Mouse (Mus musculus) limb, embryonic 14.5 days (tissue): ENCODE measurements around the gene Gss. TPM values are rescaled to one million over a fixed set of nuclear protein-coding genes. Genes with fewer than 3 reads are reported as not detected.

ENCODE experiments used
- ATAC-seq: fragments of 200-750 bp; cut with Nextera tagmentation; 2 replicates; pipeline ENCODE4 v1.8.0; 2017; ENCODE audit warnings: low read depth, moderate number of reproducible peaks, moderate TSS enrichment; ENCODE audit not compliant: low FRiP score
- DNase-seq: peaks from one replicate; pipeline ENCODE4 v3.0.0-alpha.2; 2015; ENCODE audit warnings: low spot score
- H3K27ac ChIP-seq: fragments of 300-500 bp; sonication (generic); replicated peaks from 2 replicates; pipeline ENCODE4 v1.5.1; 2014; ENCODE audit warnings: low read depth, mild to moderate bottlenecking, low read length, moderate library complexity, mixed read lengths
- H3K27me3 ChIP-seq: fragments of 300-500 bp; sonication (generic); 2 replicates; pipeline ENCODE4 v1.6.1; 2014; ENCODE audit warnings: low read length, mixed read lengths; ENCODE audit not compliant: control insufficient read depth, insufficient read depth
- H3K36me3 ChIP-seq: fragments of 300-500 bp; sonication (generic); 2 replicates; pipeline ENCODE4 v1.6.1; 2014; ENCODE audit warnings: mild to moderate bottlenecking, low read length, moderate library complexity, mixed read lengths; ENCODE audit not compliant: control insufficient read depth, insufficient read depth
- H3K4me1 ChIP-seq: fragments of 300-500 bp; sonication (generic); 2 replicates; pipeline ENCODE4 v1.6.1; 2014; ENCODE audit warnings: antibody characterized with exemption, low read length, mixed read lengths; ENCODE audit not compliant: control insufficient read depth, insufficient read depth
- H3K4me2 ChIP-seq: fragments of 300-500 bp; sonication (generic); replicated peaks from 2 replicates; pipeline ENCODE4 v1.6.1; 2014; ENCODE audit warnings: low read depth, mild to moderate bottlenecking, low read length, moderate library complexity; ENCODE audit not compliant: severe bottlenecking
- H3K4me3 ChIP-seq: fragments of 300-500 bp; sonication (generic); replicated peaks from 2 replicates; pipeline ENCODE4 v1.5.1; 2014; ENCODE audit warnings: low read length
- H3K9ac ChIP-seq: fragments of 300-500 bp; sonication (generic); 2 replicates; pipeline ENCODE4 v1.6.1; 2014; ENCODE audit warnings: mild to moderate bottlenecking, low read depth, low read length, moderate library complexity; ENCODE audit not compliant: severe bottlenecking
- H3K9me3 ChIP-seq: fragments of 300-500 bp; sonication (generic); 2 replicates; pipeline ENCODE4 v1.6.1; 2016; ENCODE audit warnings: low read length; ENCODE audit not compliant: control insufficient read depth
- POLR2A ChIP-seq: fragments of 200-500 bp; IDR thresholded peaks from 2 replicates; pipeline ENCODE4 v1.8.0; 2012; ENCODE audit warnings: inconsistent platforms, mild to moderate bottlenecking, moderate library complexity, borderline replicate concordance; ENCODE audit not compliant: insufficient read depth, insufficient read length; ENCODE audit errors: extremely low read depth
- WGBS: fragments of 180-500 bp; shearing (Covaris S2); extraction: QIAGEN DNeasy Blood & Tissue Kit; methylation state at CpG from one replicate; pipeline ENCODE4 v1.1.7; 2014; 5-methylcytosine and 5-hydroxymethylcytosine counted together
- polyA plus RNA-seq, 2 experiments: library from polyadenylated mRNA; depleted of rRNA in 1 of 2; stranded (reverse) in 1 of 2; unstranded in 1 of 2; fragments of >200 nt; fragmentation: Nextera tagmentation in 1 of 2; extraction: Ambion mirVana in 1 of 2; gene quantifications; 2 replicates each; pipeline versions ENCODE4 v1.2.1 to v1.2.3; 2012 to 2014

Gss gene
- polyA plus RNA-seq, 2 experiments: 16.3 to 24.9 TPM

GRCm38 (mm10) chr2:155630590-155631416 lies 38.2 kb upstream of the Gss start:
- WGBS: 21% methylated on average over 41 of the region's 43 CpGs

GRCm38 (mm10) chr2:155630153-155630552 lies 37.5 kb upstream of the Gss start:
- Histone ChIP-seq H3K27ac (no peak overlapping the region), H3K36me3 (peaks cover 52% of the 10 kb centered on the region), H3K9ac (no peak overlapping the region), H3K4me3 (no peak overlapping the region), H3K27me3 (peaks cover 70% of the 10 kb centered on the region), H3K4me2 (no peak overlapping the region), H3K9me3 (no peaks in the 10 kb centered on the region), H3K4me1 (no peaks in the 10 kb centered on the region)
- no peak for TF ChIP-seq POLR2A
- ATAC-seq (no peak), DNase-seq (no peak)
- 24% methylated on average over 20 of the region's 20 CpGs for WGBS

More at GRCm38 (mm10) chr2:155630590-155631416, 38.2 kb upstream of the Gss start:
- Histone ChIP-seq H3K4me1 (no peaks in the 10 kb centered on the region), H3K4me3 (no peak overlapping the region), H3K9ac (0 out of 2 replicates have a peak overlapping the region, but pooled peaks have one; percentile 7), H3K9me3 (no peaks in the 10 kb centered on the region), H3K4me2 (no peak overlapping the region), H3K36me3 (peaks cover 58% of the 10 kb centered on the region), H3K27me3 (peaks cover 70% of the 10 kb centered on the region), H3K27ac (no peak overlapping the region)
- TF ChIP-seq POLR2A: no peak
- ATAC-seq: no peak
- no peak for DNase-seq

GRCm38 (mm10) chr2:155629231-155629661 lies 36.6 kb upstream of the Gss start:
- TF ChIP-seq POLR2A: no peak
- 0 out of 2 replicates have a peak overlapping the region, but pooled peaks have one; percentile 38 for H3K9ac ChIP-seq
- H3K4me3 ChIP-seq: peak overlapping the region; percentile 36
- H3K27ac ChIP-seq: no peak overlapping the region
- no peak for DNase-seq
- peak; percentile 44; the same call in 1 of the 2 replicates for ATAC-seq
- no peaks in the 10 kb centered on the region for H3K4me1 ChIP-seq
- 2% methylated on average over 18 of the region's 35 CpGs for WGBS
- H3K4me2 ChIP-seq: peak overlapping the region; percentile 69
- H3K9me3 ChIP-seq: no peaks in the 10 kb centered on the region
- H3K27me3 ChIP-seq: peaks cover 70% of the 10 kb centered on the region
- peaks cover 43% of the 10 kb centered on the region for H3K36me3 ChIP-seq

DNA sequence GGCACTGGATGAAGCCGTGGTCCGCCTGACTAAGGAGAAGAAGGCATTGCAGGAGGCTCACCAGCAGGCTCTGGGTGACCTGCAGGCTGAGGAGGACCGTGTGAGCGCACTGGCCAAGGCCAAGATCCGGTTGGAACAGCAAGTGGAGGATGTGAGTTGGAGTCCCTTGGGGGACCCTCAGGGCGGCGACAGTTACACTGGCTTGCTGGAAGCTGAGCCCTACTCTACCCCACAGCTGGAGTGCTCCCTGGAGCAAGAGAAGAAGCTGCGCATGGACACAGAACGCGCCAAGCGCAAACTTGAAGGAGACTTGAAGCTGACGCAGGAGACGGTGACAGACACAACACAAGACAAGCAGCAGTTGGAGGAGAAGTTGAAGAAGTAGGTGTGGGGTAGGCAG lies 35.9 kb upstream of the Gss start:
- Histone ChIP-seq H3K27ac (no peak overlapping the region), H3K36me3 (peaks cover 36% of the 10 kb centered on the region), H3K9ac (no peak overlapping the region), H3K4me2 (no peak overlapping the region), H3K4me1 (no peaks in the 10 kb centered on the region), H3K9me3 (no peaks in the 10 kb centered on the region), H3K4me3 (no peak overlapping the region), H3K27me3 (peaks cover 70% of the 10 kb centered on the region)
- DNase-seq (no peak), ATAC-seq (no peak)
- no peak for TF ChIP-seq POLR2A
- 78% methylated on average over 13 of the region's 13 CpGs for WGBS

DNA sequence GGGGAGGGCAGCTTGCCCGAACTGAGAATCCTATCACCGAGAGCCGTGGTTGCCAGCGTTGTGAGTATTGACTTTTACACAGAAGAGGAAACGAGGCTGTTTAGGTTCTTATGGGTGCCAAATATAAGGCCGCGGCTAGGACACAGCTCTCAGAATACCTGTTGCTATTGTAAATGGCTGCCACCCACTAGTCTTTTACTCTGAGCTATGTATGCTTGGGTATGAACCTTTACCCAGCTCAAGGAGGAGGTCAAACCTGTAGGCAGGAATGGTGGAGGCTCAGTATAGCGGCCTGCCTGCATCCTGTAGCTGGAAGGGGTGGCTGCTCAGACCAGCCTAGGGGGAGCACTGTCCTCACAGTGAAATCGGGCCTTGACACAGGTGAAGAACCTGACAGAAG lies 35.5 kb upstream of the Gss start:
- no peaks in the 10 kb centered on the region for H3K4me1 ChIP-seq
- TF ChIP-seq POLR2A: no peak
- H3K4me3 ChIP-seq: no peak overlapping the region
- WGBS: 85% methylated on average over 9 of the region's 9 CpGs
- peaks cover 66% of the 10 kb centered on the region for H3K27me3 ChIP-seq
- ATAC-seq (no peak), DNase-seq (no peak)
- no peak overlapping the region for H3K4me2 ChIP-seq
- H3K9me3 ChIP-seq: no peaks in the 10 kb centered on the region
- H3K27ac ChIP-seq: no peak overlapping the region
- no peak overlapping the region for H3K9ac ChIP-seq
- H3K36me3 ChIP-seq: peaks cover 31% of the 10 kb centered on the region
